Mouse (Mus musculus) neural tube, embryonic 15.5 days (tissue): Measurements from ENCODE around the gene Adam15. TPM values are rescaled to one million over a fixed set of nuclear protein-coding genes. Genes with fewer than 3 reads are reported as not detected.

Source experiments
- ATAC-seq: fragments of 200-750 bp; cut with Nextera tagmentation; 2 replicates; pipeline ENCODE4 v1.8.0; 2017; ENCODE audit warnings: mild to moderate bottlenecking, moderate TSS enrichment, moderate library complexity; ENCODE audit not compliant: low FRiP score
- H3K27ac ChIP-seq: fragments of 300-500 bp; sonication (generic); replicated peaks from 2 replicates; pipeline ENCODE4 v1.5.1; 2015; ENCODE audit warnings: mild to moderate bottlenecking, inconsistent platforms
- H3K27me3 ChIP-seq: fragments of 300-500 bp; sonication (generic); replicated peaks from 2 replicates; pipeline ENCODE4 v1.6.1; 2015; ENCODE audit warnings: inconsistent platforms
- H3K36me3 ChIP-seq: fragments of 300-500 bp; sonication (generic); 2 replicates; pipeline ENCODE4 v1.6.1; 2015; ENCODE audit warnings: inconsistent platforms
- H3K4me1 ChIP-seq: fragments of 300-500 bp; sonication (generic); 2 replicates; pipeline ENCODE4 v1.6.1; 2015; ENCODE audit warnings: inconsistent platforms
- H3K4me2 ChIP-seq: fragments of 300-500 bp; sonication (generic); 2 replicates; pipeline ENCODE4 v1.6.1; 2015; ENCODE audit warnings: inconsistent platforms, mild to moderate bottlenecking, moderate library complexity
- H3K4me3 ChIP-seq: fragments of 300-500 bp; sonication (generic); replicated peaks from 2 replicates; pipeline ENCODE4 v1.5.1; 2015; ENCODE audit warnings: mild to moderate bottlenecking, inconsistent platforms
- H3K9ac ChIP-seq: fragments of 300-500 bp; sonication (generic); replicated peaks from 2 replicates; pipeline ENCODE4 v1.6.1; 2015; ENCODE audit warnings: mild to moderate bottlenecking, inconsistent platforms
- H3K9me3 ChIP-seq: fragments of 300-500 bp; sonication (generic); replicated peaks from 2 replicates; pipeline ENCODE4 v1.6.1; 2016; ENCODE audit warnings: inconsistent platforms
- WGBS: fragments of 180-500 bp; shearing (Covaris S2); methylation state at CpG from one replicate; pipeline ENCODE4 v1.1.7; 2015; ENCODE audit warnings: mixed read lengths; 5-methylcytosine and 5-hydroxymethylcytosine counted together
- polyA plus RNA-seq: library from polyadenylated mRNA; unstranded; fragments of >200 nt; fragmentation: Nextera tagmentation; extraction: Ambion mirVana; gene quantifications from 2 replicates; pipeline ENCODE4 v1.2.1, GENCODE M21; 2015

Adam15 gene
- polyA plus RNA-seq, 1 experiment from 2014 or later, result 69.9 TPM

DNA sequence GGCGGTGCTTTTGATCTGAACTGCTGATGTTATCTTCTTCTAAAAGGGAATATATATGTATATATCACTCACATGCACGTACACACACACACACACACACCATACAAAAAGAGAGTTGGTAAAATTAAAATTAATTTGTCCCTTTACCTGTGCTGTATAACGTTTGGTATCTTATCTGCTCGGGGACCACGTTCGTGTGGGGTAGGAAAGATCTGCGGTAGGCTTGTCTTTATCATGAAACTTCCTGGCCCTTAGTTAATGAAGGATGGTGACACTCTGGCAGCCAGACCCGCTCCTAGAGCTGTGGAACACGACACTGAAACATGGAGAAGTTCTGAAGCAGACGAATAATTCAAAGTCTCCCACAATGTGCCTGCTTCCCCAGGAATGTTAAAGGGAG, 57.9 kb downstream of the Adam15 start:
- H3K4me2 ChIP-seq, result no peak overlapping the region
- WGBS, result 83% methylated on average over 10 of the region's 10 CpGs

More for the DNA sequence above, 57.9 kb downstream of the Adam15 start:
- Histone ChIP-seq H3K9ac (no peak overlapping the region), H3K36me3 (no peaks in the 10 kb centered on the region), H3K4me1 (no peaks in the 10 kb centered on the region), H3K27ac (no peak overlapping the region), H3K27me3 (no peaks in the 10 kb centered on the region), H3K4me3 (no peak overlapping the region), H3K9me3 (no peaks in the 10 kb centered on the region)
- ATAC-seq, result no peak

Other genes starting within 250 kb of the Adam15 start
- not detected in 2 replicates for gene Gm43738, start 248.9 kb downstream of the Adam15 start, polyA plus RNA-seq
- gene Fdps, start 248.0 kb downstream of the Adam15 start, polyA plus RNA-seq, result 437 and 499 TPM in 2 replicates
- 0.06 and 1.4 TPM in 2 replicates for gene Pklr, start 213.9 kb downstream of the Adam15 start, polyA plus RNA-seq
- gene Hcn3, start 189.8 kb downstream of the Adam15 start, polyA plus RNA-seq, result 44.8 and 59.3 TPM in 2 replicates
- gene Clk2, start 185.2 kb downstream of the Adam15 start, polyA plus RNA-seq, result 20.2 and 22.5 TPM in 2 replicates
- gene Scamp3, start 172.5 kb downstream of the Adam15 start, polyA plus RNA-seq, result 163 and 168 TPM in 2 replicates
- gene Fam189b, start 166.9 kb downstream of the Adam15 start, polyA plus RNA-seq, result 41.4 and 47.2 TPM in 2 replicates
- gene Gba, start 147.1 kb downstream of the Adam15 start, polyA plus RNA-seq, result 45.5 and 47.9 TPM in 2 replicates
- 38.6 and 48.2 TPM in 2 replicates for gene Thbs3, start 134.8 kb downstream of the Adam15 start, polyA plus RNA-seq
- gene Mtx1, start 122.9 kb downstream of the Adam15 start, polyA plus RNA-seq, result 159 and 171 TPM in 2 replicates
- gene Muc1, start 120.9 kb downstream of the Adam15 start, polyA plus RNA-seq, result 0.56 and 0.79 TPM in 2 replicates
- 221 and 222 TPM in 2 replicates for gene Krtcap2, start 104.0 kb downstream of the Adam15 start, polyA plus RNA-seq
- 63.0 and 76.6 TPM in 2 replicates for gene Trim46, start 103.7 kb downstream of the Adam15 start, polyA plus RNA-seq
- 85.0 and 95.8 TPM in 2 replicates for gene Dpm3, start 90.6 kb downstream of the Adam15 start, polyA plus RNA-seq
- 40.9 and 49.3 TPM in 2 replicates for gene Slc50a1, start 79.4 kb downstream of the Adam15 start, polyA plus RNA-seq
- gene Efna1, start 68.9 kb downstream of the Adam15 start, polyA plus RNA-seq, result 9.7 and 16.5 TPM in 2 replicates
- 95.8 and 107 TPM in 2 replicates for gene Efna3, start 27.0 kb downstream of the Adam15 start, polyA plus RNA-seq
- gene Efna4, start 12.0 kb downstream of the Adam15 start, polyA plus RNA-seq, result 3.0 and 5.9 TPM in 2 replicates
- gene Dcst2, start 12.0 kb upstream of the Adam15 start, polyA plus RNA-seq, result 0.18 and 0.26 TPM in 2 replicates
- gene Dcst1, start 15.3 kb upstream of the Adam15 start, polyA plus RNA-seq, result 0.86 and 1.2 TPM in 2 replicates
- 0.73 and 1.5 TPM in 2 replicates for gene Zbtb7b, start 44.8 kb upstream of the Adam15 start, polyA plus RNA-seq
- 0.18 and 2.1 TPM in 2 replicates for gene Lenep, start 52.8 kb upstream of the Adam15 start, polyA plus RNA-seq
- gene Flad1, start 61.9 kb upstream of the Adam15 start, polyA plus RNA-seq, result 32.7 and 33.1 TPM in 2 replicates
- 79.3 and 153 TPM in 2 replicates for gene Cks1b, start 68.4 kb upstream of the Adam15 start, polyA plus RNA-seq
- 22.0 and 35.3 TPM in 2 replicates for gene Shc1, start 68.4 kb upstream of the Adam15 start, polyA plus RNA-seq
- 38.8 and 41.1 TPM in 2 replicates for gene Pygo2, start 80.2 kb upstream of the Adam15 start, polyA plus RNA-seq
- 16.1 and 23.2 TPM in 2 replicates for gene Pbxip1, start 86.7 kb upstream of the Adam15 start, polyA plus RNA-seq
- gene Pmvk, start 104.5 kb upstream of the Adam15 start, polyA plus RNA-seq, result 123 and 142 TPM in 2 replicates
- gene Kcnn3, start 170.2 kb upstream of the Adam15 start, polyA plus RNA-seq, result 8.5 and 12.1 TPM in 2 replicates